Mouse (Mus musculus) kidney, adult 2 months (tissue): ENCODE results near the gene Rsbn1.

Experiments used
- CTCF ChIP-seq: fragments of 200-500 bp; conservative IDR thresholded peaks from 2 replicates; pipeline ENCODE4 v1.5.1; 2011; ENCODE audit warnings: low read depth, mild to moderate bottlenecking, control low read depth, low read length, moderate library complexity, mixed read lengths; ENCODE audit not compliant: insufficient read depth, insufficient read length
- POLR2A ChIP-seq: fragments of 200-500 bp; IDR thresholded peaks from one replicate; pipeline ENCODE4 v1.6.1; 2011; ENCODE audit warnings: low read depth, low read length, control low read depth

GRCm38 (mm10) chr3:104007479-104007878, 93.6 kb downstream of the Rsbn1 start:
- TF ChIP-seq CTCF = no peak
- no peak for TF ChIP-seq POLR2A
